ENCODE assay signal across 15 mouse cellular contexts in genomic region chr4:65295741-65296140, GRCm38 (mm10).
DNase-seq lines count a peak whose midpoint lies in the region; ATAC-seq lines count a peak whose summit lies in the region.
"Had no signal": no experiment of that assay in that cellular context is flagged by ENCODE, and none has a peak within 500 bp of the region (broad histone marks: within the 10 kb centered on the region; RNA-seq: fewer than 3 reads in every experiment).

No protein-coding gene starts in this region.

- no peak overlapping the region for H3K27ac ChIP-seq in lung, embryonic 16.5 days (ENCODE audit: low read length)
- H3K27ac ChIP-seq: gastrocnemius, adult 2 months; heart, embryonic 13.5 days; hindbrain, embryonic 15.5 days had no signal

- H3K4me2 ChIP-seq in lung, embryonic 16.5 days (ENCODE audit: low read depth, low read length), result no peak overlapping the region
- H3K4me2 ChIP-seq: heart, embryonic 13.5 days; hindbrain, embryonic 15.5 days had no signal

- DNase-seq in lung, postnatal 4 days, result no peak
- DNase-seq in ES-CJ7 (ENCODE audit: low read depth, low spot score) (peak; percentile 4), ZHBTc4 (ENCODE audit: low read depth, low spot score) (peak; percentile 11)
- peak; percentile 57 for DNase-seq in lung, postnatal 36 days
- no peak for DNase-seq in urinary bladder, adult 2 months (ENCODE audit: low spot score)
- DNase-seq: adrenal gland, postnatal 25 days; gastrocnemius, adult 2 months; gastrocnemius, postnatal 25 days; heart, postnatal 36 days had no signal

- peaks cover 3% of the 10 kb centered on the region; the same call in 1 of the 2 replicates for H3K4me1 ChIP-seq in lung, embryonic 16.5 days (replicated peaks; ENCODE audit: control insufficient read depth, insufficient read depth, low read length)
- H3K4me1 ChIP-seq: hindbrain, embryonic 15.5 days had no signal

- no peak overlapping the region for H3K9ac ChIP-seq in lung, embryonic 16.5 days (ENCODE audit: low read length)
- H3K9ac ChIP-seq: heart, embryonic 13.5 days; hindbrain, embryonic 15.5 days had no signal

- H3K4me3 ChIP-seq in lung, embryonic 16.5 days (ENCODE audit: low read length), result no peak overlapping the region
- H3K4me3 ChIP-seq: embryonic facial prominence, embryonic 10.5 days; gastrocnemius, adult 2 months; heart, embryonic 13.5 days; hindbrain, embryonic 15.5 days had no signal

- ATAC-seq in lung, embryonic 16.5 days (ENCODE audit: low read depth), result peak; percentile 78
- ATAC-seq: forebrain, embryonic 16.5 days had no signal

- H3K36me3 ChIP-seq in lung, embryonic 16.5 days (ENCODE audit: control insufficient read depth, insufficient read depth, low read length), result no peaks in the 10 kb centered on the region
- H3K36me3 ChIP-seq: embryonic facial prominence, embryonic 10.5 days; heart, embryonic 13.5 days; hindbrain, embryonic 15.5 days had no signal

- 47% methylated on average over 1 of the region's 1 CpGs for WGBS in lung, embryonic 16.5 days

- no peaks in the 10 kb centered on the region for H3K9me3 ChIP-seq in lung, embryonic 16.5 days (ENCODE audit: control insufficient read depth, low read length)
- H3K9me3 ChIP-seq: embryonic facial prominence, embryonic 10.5 days; heart, embryonic 13.5 days; hindbrain, embryonic 15.5 days had no signal

- no peaks in the 10 kb centered on the region for H3K27me3 ChIP-seq in lung, embryonic 16.5 days (ENCODE audit: control insufficient read depth, insufficient read depth, low read depth, low read length)
- H3K27me3 ChIP-seq: CH12.LX; heart, embryonic 13.5 days had no signal

Comparison
In these comparisons a context has a peak if more than half of its experiments do, and no peak if none do; other contexts are left out.
1. DNase-seq: peak in ES-CJ7 (single experiment), ZHBTc4 (single experiment) and lung, postnatal 36 days (single experiment); none in lung, postnatal 4 days (0 of 2) and urinary bladder, adult 2 months (single experiment).